Mouse (Mus musculus) ES-Bruce4 (cell line): ENCODE measurements around the gene Sh2d4b. TPM values are rescaled to one million over a fixed set of nuclear protein-coding genes. Genes with fewer than 3 reads are reported as not detected.

Experiments
- H3K27ac ChIP-seq: 2 replicates; pipeline ENCODE4 v1.5.1; 2012; ENCODE audit warnings: low read length, inconsistent platforms; ENCODE audit not compliant: insufficient read depth
- H3K27me3 ChIP-seq: 2 replicates; pipeline ENCODE4 v1.6.1; 2012; ENCODE audit warnings: mild to moderate bottlenecking, low read length, inconsistent platforms; ENCODE audit not compliant: control insufficient read depth, poor library complexity, insufficient read depth, severe bottlenecking
- H3K36me3 ChIP-seq: 2 replicates; pipeline ENCODE4 v1.6.1; 2012; ENCODE audit warnings: inconsistent platforms, mild to moderate bottlenecking, low read length, moderate library complexity; ENCODE audit not compliant: control insufficient read depth, poor library complexity, insufficient read depth, severe bottlenecking
- H3K4me1 ChIP-seq: one replicate; pipeline ENCODE4 v1.8.1; 2011; ENCODE audit warnings: low read length; ENCODE audit not compliant: control insufficient read depth, insufficient read depth
- H3K4me3 ChIP-seq: 2 replicates; pipeline ENCODE4 v1.5.1; 2011; ENCODE audit warnings: low read depth, mild to moderate bottlenecking, low read length
- H3K9ac ChIP-seq: 2 replicates; pipeline ENCODE4 v1.6.1; 2012; ENCODE audit warnings: low read depth, mild to moderate bottlenecking, inconsistent platforms; ENCODE audit not compliant: poor library complexity, severe bottlenecking
- H3K9me3 ChIP-seq: replicated peaks from 2 replicates; pipeline ENCODE4 v1.6.1; 2012; ENCODE audit warnings: mild to moderate bottlenecking, low read length, inconsistent platforms; ENCODE audit not compliant: control insufficient read depth, poor library complexity, insufficient read depth, severe bottlenecking
- CTCF ChIP-seq: IDR thresholded peaks from one replicate; pipeline ENCODE4 v1.8.1; 2011; ENCODE audit warnings: low read depth, low read length
- EP300 ChIP-seq: IDR thresholded peaks from 2 replicates; pipeline ENCODE4 v1.6.1; 2011; ENCODE audit warnings: low read depth, low read length; ENCODE audit not compliant: insufficient read depth
- POLR2A ChIP-seq: IDR thresholded peaks from one replicate; pipeline ENCODE4 v1.8.1; 2011; ENCODE audit warnings: low read length; ENCODE audit not compliant: insufficient read depth
- polyA plus RNA-seq: library from polyadenylated mRNA; stranded (reverse); fragments of >200 nt; gene quantifications from 2 replicates; pipeline ENCODE4 v1.2.4, GENCODE M21; 2011; ENCODE audit warnings: low read depth; ENCODE audit not compliant: missing spikeins, insufficient read depth, insufficient read length

The Sh2d4b gene
- polyA plus RNA-seq, 1 experiment, result 1.7 TPM

DNA sequence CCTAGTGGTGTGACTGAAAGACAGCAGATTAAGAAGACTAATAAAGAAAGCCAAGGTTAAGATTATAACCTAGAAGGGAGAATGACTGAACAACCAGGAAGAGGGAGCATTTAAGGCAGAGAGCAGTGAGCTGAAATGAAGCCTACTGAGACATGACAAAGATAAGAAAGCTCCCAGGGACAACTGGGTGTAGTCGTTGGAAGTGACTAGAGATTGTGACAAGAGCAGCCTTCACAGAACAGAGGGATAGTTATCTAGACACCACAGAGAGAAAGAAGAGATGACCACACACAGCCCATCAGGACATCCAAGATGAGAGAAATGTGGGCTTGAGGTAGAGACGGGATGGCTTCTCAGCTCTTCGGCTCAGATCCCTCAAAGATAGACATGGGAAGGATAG is 29.4 kb downstream of the Sh2d4b start:
- Histone ChIP-seq H3K27me3 (no peaks in the 10 kb centered on the region), H3K9me3 (no peaks in the 10 kb centered on the region), H3K4me1 (peaks cover 4% of the 10 kb centered on the region), H3K9ac (no peak overlapping the region), H3K4me3 (no peak overlapping the region), H3K27ac (no peak overlapping the region), H3K36me3 (no peaks in the 10 kb centered on the region)
- TF ChIP-seq EP300 (no peak), CTCF (no peak), POLR2A (no peak)

DNA sequence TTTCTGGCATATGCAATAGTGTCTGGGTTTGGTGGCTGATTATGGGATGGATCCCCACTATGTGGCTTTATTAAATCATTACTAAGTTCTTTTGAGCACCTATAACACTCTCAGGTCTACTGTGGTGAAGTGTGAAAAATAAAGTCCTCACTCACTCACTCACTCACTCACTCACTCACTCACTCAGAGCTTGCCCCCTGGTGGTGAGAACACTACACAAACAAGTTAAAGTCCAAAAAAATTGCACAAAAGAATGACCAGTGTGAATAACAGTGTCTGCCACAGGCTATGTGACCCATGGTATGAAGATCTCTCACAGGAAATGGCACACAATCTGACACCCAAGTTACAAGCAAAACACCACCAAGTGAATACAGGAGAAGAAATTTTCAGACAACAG is 30.0 kb downstream of the Sh2d4b start:
- H3K36me3 ChIP-seq, result no peaks in the 10 kb centered on the region
- H3K4me3 ChIP-seq, result no peak overlapping the region
- no peaks in the 10 kb centered on the region for H3K9me3 ChIP-seq
- H3K27ac ChIP-seq, result no peak overlapping the region
- H3K27me3 ChIP-seq, result no peaks in the 10 kb centered on the region
- H3K9ac ChIP-seq, result no peak overlapping the region
- peaks cover 4% of the 10 kb centered on the region for H3K4me1 ChIP-seq
- TF ChIP-seq EP300 (no peak), CTCF (no peak), POLR2A (no peak)

DNA sequence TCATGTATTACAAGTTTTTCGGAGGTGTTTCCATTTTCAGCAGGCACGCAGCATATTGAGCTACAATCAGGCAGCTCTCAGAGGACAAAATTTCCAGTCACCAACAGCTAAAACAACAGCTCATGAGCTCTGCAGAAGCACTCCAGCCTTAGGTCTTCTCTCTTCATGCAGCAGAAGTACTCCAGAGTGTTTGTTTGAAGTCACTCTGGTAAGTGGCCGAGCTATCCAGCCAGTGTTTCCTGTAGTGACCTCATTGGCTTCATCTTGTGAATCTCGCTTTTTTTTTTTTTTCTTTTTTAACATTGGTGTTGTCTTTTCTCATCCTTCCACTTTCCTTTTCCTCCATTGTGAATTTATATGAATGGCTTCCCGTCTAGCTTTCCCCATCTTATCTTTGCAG is 40.1 kb downstream of the Sh2d4b start:
- H3K27me3 ChIP-seq, result no peaks in the 10 kb centered on the region

DNA sequence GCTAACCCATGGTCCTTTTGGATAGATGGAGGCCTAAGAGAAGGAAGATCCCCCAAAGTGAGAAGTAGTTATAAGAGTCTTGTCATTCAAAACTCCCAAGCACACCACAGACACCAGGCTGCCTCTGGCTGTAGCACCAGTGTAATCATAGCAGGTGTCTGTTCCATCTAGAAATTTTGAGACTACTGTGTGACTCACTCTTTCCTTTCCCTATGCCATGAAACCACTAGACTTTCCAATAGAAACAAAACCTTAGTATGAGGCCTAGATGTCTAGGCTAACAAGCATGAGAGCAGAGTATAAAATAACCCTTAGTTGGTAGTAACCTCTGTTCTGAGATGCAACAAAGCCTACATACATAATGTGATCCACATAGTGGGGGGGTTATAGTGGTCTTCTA is 55.7 kb downstream of the Sh2d4b start:
- Histone ChIP-seq H3K27ac (no peak overlapping the region), H3K4me3 (no peak overlapping the region), H3K36me3 (no peaks in the 10 kb centered on the region), H3K9me3 (no peaks in the 10 kb centered on the region), H3K4me1 (no peaks in the 10 kb centered on the region), H3K9ac (no peak overlapping the region), H3K27me3 (no peaks in the 10 kb centered on the region)
- TF ChIP-seq EP300, result no peak
- no peak for TF ChIP-seq CTCF
- TF ChIP-seq POLR2A, result no peak

More for the DNA sequence above, 40.1 kb downstream of the Sh2d4b start:
- Histone ChIP-seq H3K36me3 (no peaks in the 10 kb centered on the region), H3K27ac (no peak overlapping the region), H3K4me3 (no peak overlapping the region), H3K9ac (no peak overlapping the region), H3K9me3 (no peaks in the 10 kb centered on the region), H3K4me1 (no peaks in the 10 kb centered on the region)
- TF ChIP-seq EP300 (no peak), CTCF (no peak), POLR2A (no peak)

DNA sequence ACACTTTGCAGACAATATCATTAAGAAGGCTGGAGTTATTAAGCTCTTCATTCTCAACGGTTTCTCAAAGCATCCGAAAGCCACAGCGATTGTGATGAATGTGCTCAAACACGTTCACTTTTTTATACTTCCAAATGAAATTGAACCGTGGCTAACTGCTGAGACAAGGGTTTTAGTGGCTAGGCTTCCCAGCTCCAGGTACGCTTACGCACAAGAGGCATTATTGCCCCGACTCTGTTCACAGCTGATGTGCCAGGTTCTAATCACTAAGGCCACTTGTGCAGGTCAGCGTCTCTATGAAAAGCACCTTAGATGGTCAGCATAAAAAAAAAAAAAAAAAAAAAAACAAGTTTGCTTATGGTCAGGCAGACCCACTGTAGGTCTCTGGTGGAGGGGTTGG is 62.6 kb downstream of the Sh2d4b start:
- H3K4me3 ChIP-seq, result no peak overlapping the region
- H3K9me3 ChIP-seq, result no peaks in the 10 kb centered on the region
- no peaks in the 10 kb centered on the region for H3K36me3 ChIP-seq
- H3K9ac ChIP-seq, result no peak overlapping the region
- no peak overlapping the region for H3K27ac ChIP-seq
- no peaks in the 10 kb centered on the region for H3K4me1 ChIP-seq
- no peak for TF ChIP-seq EP300
- no peak for TF ChIP-seq CTCF
- no peak for TF ChIP-seq POLR2A
- H3K27me3 ChIP-seq, result no peaks in the 10 kb centered on the region

DNA sequence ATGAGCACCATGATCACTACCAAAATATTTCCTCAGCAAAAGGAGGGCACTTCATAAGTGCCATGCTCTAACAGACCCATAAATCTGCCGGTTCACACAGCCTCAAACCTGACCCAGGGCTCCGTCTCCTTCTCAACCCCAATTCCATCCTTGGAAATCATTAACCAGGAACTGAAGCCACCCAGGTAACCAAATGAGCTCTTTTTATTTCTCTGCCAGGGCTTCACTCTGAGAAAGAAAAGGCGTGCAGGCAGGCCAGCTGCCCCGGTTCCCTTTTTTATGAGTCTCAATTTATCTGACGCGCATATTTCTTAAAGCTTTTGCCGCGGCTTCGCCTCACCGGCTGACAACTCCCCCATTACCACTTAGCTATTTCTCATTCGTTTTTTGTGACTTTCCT is 63.0 kb downstream of the Sh2d4b start:
- Histone ChIP-seq H3K27ac (no peak overlapping the region), H3K9ac (no peak overlapping the region), H3K4me3 (no peak overlapping the region), H3K9me3 (no peaks in the 10 kb centered on the region), H3K4me1 (no peaks in the 10 kb centered on the region), H3K27me3 (no peaks in the 10 kb centered on the region), H3K36me3 (no peaks in the 10 kb centered on the region)
- TF ChIP-seq EP300 (no peak), CTCF (no peak), POLR2A (no peak)
